Mouse (Mus musculus) adrenal gland, postnatal 36 days (tissue): ENCODE data around the gene Tnik. TPM values are rescaled to one million over a fixed set of nuclear protein-coding genes. Genes with fewer than 3 reads are reported as not detected.

Experiments used
- DNase-seq, 2 experiments: peaks; one replicate each; pipeline ENCODE4 v3.0.0; 2021; ENCODE audit warnings: mixed read lengths in 1 of 2
- total RNA-seq, 2 experiments: library from RNA; stranded (reverse); gene quantifications; 2 replicates each; pipeline ENCODE4 v1.2.3; 2021

Gene Tnik
- total RNA-seq, 2 experiments from 2014 or later = 10.6 to 17.0 TPM

- DNase-seq = peak; percentile 16 to 37
Measured at GRCm38 (mm10) chr3:28263948-28264840, 1.2 kb downstream of the Tnik start.

GRCm38 (mm10) chr3:28264841-28265150, 1.8 kb downstream of the Tnik start:
- no peak for DNase-seq

- peak in 1 of 2 experiments; percentile 11 for DNase-seq
Measured at GRCm38 (mm10) chr3:28265183-28265582, 2.2 kb downstream of the Tnik start.

GRCm38 (mm10) chr3:28265656-28266055, 2.6 kb downstream of the Tnik start:
- no peak for DNase-seq

GRCm38 (mm10) chr3:28267211-28267610, 4.2 kb downstream of the Tnik start:
- DNase-seq = no peak

- no peak for DNase-seq
Measured at GRCm38 (mm10) chr3:28269716-28270115, 6.7 kb downstream of the Tnik start.

- no peak for DNase-seq
Measured at GRCm38 (mm10) chr3:28271884-28272283, 8.9 kb downstream of the Tnik start.

- DNase-seq = no peak
Measured at GRCm38 (mm10) chr3:28274763-28275162, 11.7 kb downstream of the Tnik start.

GRCm38 (mm10) chr3:28289693-28290092, 26.7 kb downstream of the Tnik start:
- DNase-seq = no peak

GRCm38 (mm10) chr3:28301378-28301777, 38.4 kb downstream of the Tnik start:
- peak; percentile 12 to 40 for DNase-seq

GRCm38 (mm10) chr3:28303915-28304314, 40.9 kb downstream of the Tnik start:
- no peak for DNase-seq

GRCm38 (mm10) chr3:28306852-28307251, 43.8 kb downstream of the Tnik start:
- DNase-seq = no peak

GRCm38 (mm10) chr3:28314438-28314837, 51.4 kb downstream of the Tnik start:
- DNase-seq = no peak

GRCm38 (mm10) chr3:28317339-28317738, 54.3 kb downstream of the Tnik start:
- no peak for DNase-seq

GRCm38 (mm10) chr3:28321635-28322034, 58.6 kb downstream of the Tnik start:
- no peak for DNase-seq

- DNase-seq = no peak
Measured at GRCm38 (mm10) chr3:28325613-28326233, 62.7 kb downstream of the Tnik start.

- DNase-seq = no peak
Measured at GRCm38 (mm10) chr3:28332316-28332715, 69.3 kb downstream of the Tnik start.

- DNase-seq = no peak
Measured at GRCm38 (mm10) chr3:28333869-28334268, 70.9 kb downstream of the Tnik start.

- DNase-seq = no peak
Measured at GRCm38 (mm10) chr3:28334547-28334946, 71.5 kb downstream of the Tnik start.

GRCm38 (mm10) chr3:28340071-28340470, 77.1 kb downstream of the Tnik start:
- DNase-seq = no peak

- no peak for DNase-seq
Measured at GRCm38 (mm10) chr3:28343204-28343603, 80.2 kb downstream of the Tnik start.

GRCm38 (mm10) chr3:28343661-28344060, 80.6 kb downstream of the Tnik start:
- peak; percentile 13 to 50 for DNase-seq

GRCm38 (mm10) chr3:28345446-28345845, 82.4 kb downstream of the Tnik start:
- no peak for DNase-seq

GRCm38 (mm10) chr3:28345961-28346360, 82.9 kb downstream of the Tnik start:
- DNase-seq = no peak
